Mouse (Mus musculus): ENCODE results near the gene Tspan33. TPM values are rescaled to one million over a fixed set of nuclear protein-coding genes. Genes with fewer than 3 reads are reported as not detected.

Gene Tspan33
- total RNA-seq, 1 experiment: 5.7 TPM

GRCm38 (mm10) chr6:29658626-29659475 lies 35.2 kb upstream of the Tspan33 start:
- Histone ChIP-seq H3K4me3 (ENCODE audit: insufficient read depth in 1 of 2, low read depth in 1 of 2, low read length in 2 of 2, poor library complexity in 1 of 2, severe bottlenecking in 1 of 2) (no peak overlapping the region), H3K4me1 (ENCODE audit: control insufficient read depth in 2 of 2, insufficient read depth in 2 of 2, low read length in 2 of 2, poor library complexity in 1 of 2) (no peaks in the 10 kb centered on the region), H3K9ac (ENCODE audit: insufficient read depth, low read depth, low read length, poor library complexity, severe bottlenecking) (no peak overlapping the region), H3K27ac (ENCODE audit: insufficient read depth, low read depth, low read length, poor library complexity, severe bottlenecking) (no peak overlapping the region), H3K9me3 (ENCODE audit: control insufficient read depth, insufficient read depth, low read depth, low read length) (no peaks in the 10 kb centered on the region), H3K36me3 (ENCODE audit: control insufficient read depth, insufficient read depth, low read length, poor library complexity, severe bottlenecking) (no peaks in the 10 kb centered on the region)
- in situ Hi-C loops (cut with MboI; ENCODE audit: low sequenced_read_pairs in 2 of 2, unreplicated experiment in 2 of 2): no loop called here
- no peak for DNase-seq (ENCODE audit: low read depth, low spot score)
- TF ChIP-seq ZC3H11A (IDR thresholded peaks at IDR 0.05; ENCODE audit: borderline replicate concordance, low read depth, low read length) (no peak), CHD2 (IDR thresholded peaks at IDR 0.05; ENCODE audit: low read depth, low read length) (no peak), MAFK (IDR thresholded peaks at IDR 0.05; ENCODE audit: insufficient read depth, low read depth, low read length) (no peak), ZNF384 (IDR thresholded peaks at IDR 0.05; ENCODE audit: low read depth, low read length) (no peak), HCFC1 (IDR thresholded peaks at IDR 0.05; ENCODE audit: borderline replicate concordance, insufficient read depth, low read length) (no peak)

- H3K4me3 ChIP-seq (ENCODE audit: insufficient read depth in 1 of 2, low read depth in 1 of 2, low read length in 2 of 2, poor library complexity in 1 of 2, severe bottlenecking in 1 of 2): no peak overlapping the region
- no peaks in the 10 kb centered on the region for H3K9me3 ChIP-seq (ENCODE audit: control insufficient read depth, insufficient read depth, low read depth, low read length)
- H3K36me3 ChIP-seq (ENCODE audit: control insufficient read depth, insufficient read depth, low read length, poor library complexity, severe bottlenecking): no peaks in the 10 kb centered on the region
- TF ChIP-seq CHD2 (IDR thresholded peaks at IDR 0.05; ENCODE audit: low read depth, low read length) (no peak), ZNF384 (IDR thresholded peaks at IDR 0.05; ENCODE audit: low read depth, low read length) (no peak), MAFK (IDR thresholded peaks at IDR 0.05; ENCODE audit: insufficient read depth, low read depth, low read length) (no peak), HCFC1 (IDR thresholded peaks at IDR 0.05; ENCODE audit: borderline replicate concordance, insufficient read depth, low read length) (no peak), ZC3H11A (IDR thresholded peaks at IDR 0.05; ENCODE audit: borderline replicate concordance, low read depth, low read length) (no peak)
- H3K4me1 ChIP-seq (ENCODE audit: control insufficient read depth in 2 of 2, insufficient read depth in 2 of 2, low read length in 2 of 2, poor library complexity in 1 of 2): no peaks in the 10 kb centered on the region
- in situ Hi-C loops (cut with MboI; ENCODE audit: low sequenced_read_pairs in 2 of 2, unreplicated experiment in 2 of 2): no loop called here
- DNase-seq (ENCODE audit: low read depth, low spot score): no peak
- no peak overlapping the region for H3K9ac ChIP-seq (ENCODE audit: insufficient read depth, low read depth, low read length, poor library complexity, severe bottlenecking)
- no peak overlapping the region for H3K27ac ChIP-seq (ENCODE audit: insufficient read depth, low read depth, low read length, poor library complexity, severe bottlenecking)
These were observed 34.1 kb upstream of the Tspan33 start for GRCm38 (mm10) chr6:29659964-29660363.

- Histone ChIP-seq H3K9ac (ENCODE audit: insufficient read depth, low read depth, low read length, poor library complexity, severe bottlenecking) (peak overlapping the region; percentile 27; the same call in 1 of the 2 replicates), H3K9me3 (ENCODE audit: control insufficient read depth, insufficient read depth, low read depth, low read length) (no peaks in the 10 kb centered on the region), H3K27ac (ENCODE audit: insufficient read depth, low read depth, low read length, poor library complexity, severe bottlenecking) (no peak overlapping the region), H3K4me3 (ENCODE audit: insufficient read depth in 1 of 2, low read depth in 1 of 2, low read length in 2 of 2, poor library complexity in 1 of 2, severe bottlenecking in 1 of 2) (no peak overlapping the region), H3K4me1 (ENCODE audit: control insufficient read depth in 2 of 2, insufficient read depth in 2 of 2, low read length in 2 of 2, poor library complexity in 1 of 2) (no peaks in the 10 kb centered on the region), H3K36me3 (ENCODE audit: control insufficient read depth, insufficient read depth, low read length, poor library complexity, severe bottlenecking) (no peaks in the 10 kb centered on the region)
- DNase-seq (ENCODE audit: low read depth, low spot score): no peak
- TF ChIP-seq ZC3H11A (IDR thresholded peaks at IDR 0.05; ENCODE audit: borderline replicate concordance, low read depth, low read length) (no peak), HCFC1 (IDR thresholded peaks at IDR 0.05; ENCODE audit: borderline replicate concordance, insufficient read depth, low read length) (no peak)
- in situ Hi-C loops (cut with MboI; ENCODE audit: low sequenced_read_pairs in 2 of 2, unreplicated experiment in 2 of 2): no loop called here
These were observed 33.2 kb upstream of the Tspan33 start for GRCm38 (mm10) chr6:29660662-29661307.

- H3K9ac ChIP-seq (ENCODE audit: insufficient read depth, low read depth, low read length, poor library complexity, severe bottlenecking): no peak overlapping the region
- in situ Hi-C loops (cut with MboI; ENCODE audit: low sequenced_read_pairs in 2 of 2, unreplicated experiment in 2 of 2): no loop called here
- H3K9me3 ChIP-seq (ENCODE audit: control insufficient read depth, insufficient read depth, low read depth, low read length): no peaks in the 10 kb centered on the region
- no peak overlapping the region for H3K27ac ChIP-seq (ENCODE audit: insufficient read depth, low read depth, low read length, poor library complexity, severe bottlenecking)
- H3K36me3 ChIP-seq (ENCODE audit: control insufficient read depth, insufficient read depth, low read length, poor library complexity, severe bottlenecking): no peaks in the 10 kb centered on the region
- DNase-seq (ENCODE audit: low read depth, low spot score): no peak
- H3K4me3 ChIP-seq (ENCODE audit: insufficient read depth in 1 of 2, low read depth in 1 of 2, low read length in 2 of 2, poor library complexity in 1 of 2, severe bottlenecking in 1 of 2): no peak overlapping the region
- H3K4me1 ChIP-seq (ENCODE audit: control insufficient read depth in 2 of 2, insufficient read depth in 2 of 2, low read length in 2 of 2, poor library complexity in 1 of 2): peaks cover 3 to 8% of the 10 kb centered on the region in 2 experiments; a peak in 2 of 4 replicates
- TF ChIP-seq HCFC1 (IDR thresholded peaks at IDR 0.05; ENCODE audit: borderline replicate concordance, insufficient read depth, low read length) (no peak), ZNF384 (IDR thresholded peaks at IDR 0.05; ENCODE audit: low read depth, low read length) (no peak), CHD2 (IDR thresholded peaks at IDR 0.05; ENCODE audit: low read depth, low read length) (no peak), MAFK (IDR thresholded peaks at IDR 0.05; ENCODE audit: insufficient read depth, low read depth, low read length) (no peak), ZC3H11A (IDR thresholded peaks at IDR 0.05; ENCODE audit: borderline replicate concordance, low read depth, low read length) (no peak)
These were observed 26.8 kb upstream of the Tspan33 start for GRCm38 (mm10) chr6:29667266-29667665.
